Mouse (Mus musculus) CH12.LX (cell line): Measurements from ENCODE around the gene Esr1.
"Not testable (repeated sequence)": the region's sequence is repeated elsewhere in the genome, so short reads cannot be mapped to it uniquely, and the experiment has no call there.

ENCODE experiments used
- CTCF ChIP-seq, 2 experiments: IDR thresholded peaks in 1 of 2; conservative IDR thresholded peaks in 1 of 2; 2 replicates each; pipeline ENCODE4 v1.5.1; 2011 to 2012; ENCODE audit warnings: low read depth in 2 of 2, low read length in 2 of 2, improper control_type of control experiment in 1 of 2, inconsistent platforms in 1 of 2, mild to moderate bottlenecking in 1 of 2, moderate library complexity in 1 of 2
- ETS1 ChIP-seq: conservative IDR thresholded peaks from 2 replicates; pipeline ENCODE4 v1.6.1; 2012; ENCODE audit warnings: low read depth, mild to moderate bottlenecking, inconsistent platforms, low read length, improper control_type of control experiment, moderate library complexity
- MAFK ChIP-seq: IDR thresholded peaks from 2 replicates; pipeline ENCODE4 v1.6.1; 2011; ENCODE audit warnings: low read length, improper control_type of control experiment; ENCODE audit not compliant: insufficient replicate concordance
- POLR2A ChIP-seq: IDR thresholded peaks from 2 replicates; pipeline ENCODE4 v1.6.1; 2011; ENCODE audit warnings: low read depth, mild to moderate bottlenecking, improper control_type of control experiment, low read length
- POLR2AphosphoS2 ChIP-seq: IDR thresholded peaks from 2 replicates; pipeline ENCODE4 v1.6.1; 2011; ENCODE audit warnings: low read depth, low read length, improper control_type of control experiment
- UBTF ChIP-seq: IDR thresholded peaks from 2 replicates; pipeline ENCODE4 v1.6.1; 2012; ENCODE audit warnings: low read depth, mild to moderate bottlenecking, inconsistent platforms, low read length, improper control_type of control experiment, moderate library complexity

GRCm38 (mm10) chr10:4674983-4675592 lies 63.7 kb downstream of the Esr1 start:
- TF ChIP-seq POLR2A, ETS1, POLR2AphosphoS2, MAFK, UBTF: not testable (repeated sequence)
- peak in 1 of 2 experiments; percentile 38; a peak in 1 of 4 replicates for TF ChIP-seq CTCF (conservative IDR thresholded peaks at IDR 0.05 in 1 of 2, IDR thresholded peaks at IDR 0.05 in 1 of 2; ENCODE audit: low read depth in 2 of 2, low read length in 2 of 2)
